Mouse (Mus musculus) hindlimb bud, embryonic 11.5 days (tissue): ENCODE results near the gene Bzw1.

Source experiments
- DNase-seq: peaks from one replicate; pipeline ENCODE4 v3.0.0-alpha.2; 2012; ENCODE audit warnings: low read depth, low spot score; ENCODE audit errors: extremely low spot score

Gene Bzw1

DNA sequence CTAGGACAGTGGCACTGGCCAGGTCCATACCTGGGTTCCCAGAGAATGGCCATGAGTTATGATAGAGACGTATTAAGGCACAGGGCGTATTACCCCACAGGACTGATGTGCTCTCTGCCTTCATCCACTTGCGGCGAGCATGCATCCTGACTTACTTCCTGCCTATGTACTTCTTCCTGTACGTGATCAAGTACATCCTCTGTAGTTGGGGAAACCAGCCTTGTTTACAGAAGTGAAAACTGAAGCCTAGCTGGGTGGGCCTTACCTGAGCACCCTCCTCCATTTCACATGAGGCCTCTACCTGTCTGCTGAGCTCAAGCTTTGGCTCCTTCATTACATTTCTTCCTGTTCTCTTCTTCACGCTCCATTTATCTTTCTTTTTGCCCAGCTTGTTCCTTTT is 61.6 kb downstream of the Bzw1 start:
- no peak for DNase-seq
